Mouse (Mus musculus) forebrain, embryonic 10.5 days (tissue): ENCODE results near the gene Stap2. TPM values are rescaled to one million over a fixed set of nuclear protein-coding genes. Genes with fewer than 3 reads are reported as not detected.

Experiments
- DNase-seq: peaks from one replicate; pipeline ENCODE4 v3.0.0-alpha.2; 2017; ENCODE audit warnings: low spot score; ENCODE audit errors: extremely low spot score
- H3K27ac ChIP-seq: fragments of 300-500 bp; sonication (generic); 2 replicates; pipeline ENCODE4 v1.5.1; 2016; ENCODE audit warnings: mild to moderate bottlenecking
- H3K27me3 ChIP-seq: fragments of 300-500 bp; sonication (generic); 2 replicates; pipeline ENCODE4 v1.6.1; 2016; ENCODE audit warnings: mild to moderate bottlenecking; ENCODE audit not compliant: poor library complexity, severe bottlenecking
- H3K36me3 ChIP-seq: fragments of 300-500 bp; sonication (generic); replicated peaks from 2 replicates; pipeline ENCODE4 v1.6.1; 2016; ENCODE audit warnings: mild to moderate bottlenecking, moderate library complexity
- H3K4me1 ChIP-seq: fragments of 300-500 bp; sonication (generic); 2 replicates; pipeline ENCODE4 v1.6.1; 2016
- H3K4me3 ChIP-seq: fragments of 300-500 bp; sonication (generic); 2 replicates; pipeline ENCODE4 v1.5.1; 2016; ENCODE audit warnings: mild to moderate bottlenecking, moderate library complexity
- H3K9me3 ChIP-seq: fragments of 300-500 bp; sonication (generic); 2 replicates; pipeline ENCODE4 v1.6.1; 2016; ENCODE audit warnings: mild to moderate bottlenecking, moderate library complexity
- WGBS: fragments of 180-500 bp; shearing (Covaris S2); methylation state at CpG from one replicate; pipeline ENCODE4 v1.1.7; 2016; 5-methylcytosine and 5-hydroxymethylcytosine counted together
- polyA plus RNA-seq: library from polyadenylated mRNA; unstranded; fragments of >200 nt; fragmentation: Nextera tagmentation; extraction: Ambion mirVana; gene quantifications from 2 replicates; pipeline ENCODE4 v1.2.1, GENCODE M21; 2016

Stap2 gene
- polyA plus RNA-seq, 1 experiment from 2014 or later = 5.6 TPM

DNA sequence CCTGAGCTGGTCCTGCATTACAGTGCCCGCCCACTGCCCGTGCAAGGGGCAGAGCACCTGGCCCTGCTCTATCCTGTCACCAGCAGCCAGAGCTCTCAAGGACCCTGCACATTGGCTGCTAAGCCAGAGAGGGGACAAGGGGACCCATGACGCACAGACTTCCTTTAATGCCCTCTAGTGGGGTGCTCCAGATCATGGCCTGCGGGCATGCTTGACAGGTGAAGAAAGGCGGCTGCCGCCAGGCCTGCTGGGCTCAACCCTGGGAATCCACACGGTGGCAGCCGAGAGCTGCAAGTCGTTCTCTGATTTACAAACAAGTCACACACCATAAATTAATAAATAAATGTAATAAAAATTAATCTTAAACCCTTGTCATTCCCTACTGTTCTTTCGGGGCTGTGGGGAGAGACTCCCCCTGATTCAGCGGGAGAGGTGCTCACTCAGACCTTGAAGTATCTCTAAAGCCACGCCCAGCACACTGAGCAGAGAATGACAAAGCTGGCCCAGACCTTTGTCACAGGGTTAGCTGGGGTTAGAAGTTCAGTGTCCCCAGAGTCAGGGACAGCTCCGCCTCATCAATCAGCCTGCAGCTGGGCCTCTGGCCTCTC, 29.0 kb downstream of the Stap2 start:
- Histone ChIP-seq H3K27me3 (peaks cover 15% of the 10 kb centered on the region), H3K4me1 (peaks cover 25% of the 10 kb centered on the region), H3K9me3 (no peaks in the 10 kb centered on the region), H3K4me3 (no peak overlapping the region), H3K36me3 (peaks cover 27% of the 10 kb centered on the region), H3K27ac (peak overlapping the region; percentile 26; the same call in 1 of the 2 replicates)
- peak; percentile 69 for DNase-seq
- WGBS = 17% methylated on average over 13 of the region's 13 CpGs

DNA sequence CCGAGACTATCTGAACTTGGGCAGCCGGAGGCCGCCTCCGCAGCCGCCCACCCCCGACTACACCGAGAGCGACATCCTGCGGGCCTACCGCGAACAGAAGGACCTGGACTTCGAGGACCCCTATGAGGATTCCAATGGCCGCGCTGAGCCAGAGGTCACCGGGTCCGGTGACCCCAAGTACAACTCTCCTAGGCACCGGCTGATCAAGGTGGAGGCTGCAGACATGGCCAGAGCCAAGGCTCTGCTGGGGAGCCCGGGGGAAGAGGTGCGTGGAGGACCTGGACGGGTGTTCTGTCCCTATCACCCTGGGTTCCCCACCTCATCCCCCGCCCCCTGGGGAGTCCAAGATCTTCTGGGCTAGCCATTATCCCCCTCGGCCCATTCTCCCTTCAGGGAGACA, 33.9 kb downstream of the Stap2 start:
- DNase-seq = no peak
- WGBS = 25% methylated on average over 22 of the region's 22 CpGs
- Histone ChIP-seq H3K27me3 (peaks cover 30% of the 10 kb centered on the region), H3K27ac (peak overlapping the region; percentile 90), H3K4me3 (peak overlapping the region; percentile 65), H3K36me3 (peaks cover 48% of the 10 kb centered on the region), H3K4me1 (peaks cover 50% of the 10 kb centered on the region), H3K9me3 (no peaks in the 10 kb centered on the region)

DNA sequence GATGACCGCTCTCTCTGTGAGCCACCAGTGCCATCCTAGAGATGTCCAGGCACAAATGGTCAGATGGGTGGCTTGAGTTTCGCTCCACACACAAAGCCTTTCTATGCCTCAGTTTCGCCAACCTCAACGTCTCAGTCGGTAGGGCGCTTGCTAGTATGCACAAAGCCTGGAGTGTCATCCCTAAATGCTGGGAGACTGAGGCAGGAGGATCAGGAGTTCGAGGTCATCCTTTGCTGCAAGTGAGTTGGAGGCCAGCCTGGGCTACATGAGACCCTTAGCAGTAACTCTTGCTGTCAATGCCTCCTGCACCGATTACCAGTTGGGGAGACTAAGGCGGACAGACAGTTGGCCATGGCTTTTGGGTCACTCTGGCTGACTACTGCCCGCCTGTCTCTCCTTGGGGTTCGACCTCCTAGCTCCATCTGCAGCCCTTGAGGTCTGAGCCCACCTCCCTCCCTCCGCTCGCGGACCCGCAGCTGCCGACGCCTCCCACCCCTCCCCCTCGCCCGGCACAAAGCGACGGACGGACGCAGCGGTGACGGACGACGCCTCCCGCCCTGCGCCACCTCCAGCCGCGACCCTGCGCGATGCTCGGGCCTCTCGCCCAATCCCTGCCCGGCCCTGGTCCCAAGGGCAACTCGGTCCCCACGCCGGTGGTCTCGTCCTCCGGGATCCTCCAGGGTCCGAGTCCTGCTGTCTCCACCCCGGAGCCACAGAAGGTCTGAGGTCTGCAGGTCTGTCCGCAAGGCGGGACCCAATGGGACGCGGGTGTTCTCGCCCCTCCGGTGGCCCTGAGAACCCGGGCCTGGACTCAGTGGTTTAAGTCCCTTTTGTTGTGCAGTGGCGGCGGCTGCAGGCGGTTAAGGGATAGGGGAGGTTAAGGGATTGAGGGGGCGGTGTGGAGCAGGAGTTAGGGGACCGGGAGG, 35.2 kb downstream of the Stap2 start, which contains the start of gene Shd:
Shd (plus strand) TSS at position 502 of the 926 bp plus-strand sequence.
- peaks cover 45% of the 10 kb centered on the region for H3K4me1 ChIP-seq

DNA sequence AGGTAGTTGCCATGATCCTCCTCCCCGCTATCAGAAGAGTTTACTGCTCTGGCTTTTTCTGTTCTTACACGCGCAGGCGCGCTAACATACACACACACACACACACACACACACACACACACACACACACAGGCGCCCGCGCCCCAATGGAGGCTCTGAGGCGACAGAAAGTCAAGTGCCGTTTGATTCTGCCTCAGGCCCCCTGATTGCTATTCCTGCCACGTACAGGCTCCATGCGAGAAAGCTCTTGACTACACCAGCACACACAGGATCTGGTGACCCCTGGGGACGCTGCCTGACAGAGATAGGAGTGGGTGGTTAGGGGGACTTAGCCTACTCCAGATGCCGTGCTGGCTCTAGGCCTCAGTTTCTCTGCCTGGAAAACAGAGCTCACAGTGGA, 35.8 kb downstream of the Stap2 start:
- DNase-seq = peak; percentile 54
- H3K9me3 ChIP-seq = no peaks in the 10 kb centered on the region
- peak overlapping the region; percentile 65 for H3K4me3 ChIP-seq
- WGBS = 58% methylated on average over 14 of the region's 14 CpGs
- H3K4me1 ChIP-seq = peaks cover 45% of the 10 kb centered on the region
- H3K27me3 ChIP-seq = peaks cover 30% of the 10 kb centered on the region
- peaks cover 61% of the 10 kb centered on the region for H3K36me3 ChIP-seq
- peak overlapping the region; percentile 90 for H3K27ac ChIP-seq

More for the DNA sequence above, 35.2 kb downstream of the Stap2 start, which contains the start of gene Shd:
- Histone ChIP-seq H3K9me3 (no peaks in the 10 kb centered on the region), H3K27ac (peak within 1 kb of the TSS; percentile 90), H3K4me3 (peak within 1 kb of the TSS; percentile 65), H3K36me3 (peaks cover 60% of the 10 kb centered on the region), H3K27me3 (peaks cover 30% of the 10 kb centered on the region)
- 8% methylated on average over 55 of the region's 55 CpGs for WGBS
- DNase-seq = peak; percentile 85

DNA sequence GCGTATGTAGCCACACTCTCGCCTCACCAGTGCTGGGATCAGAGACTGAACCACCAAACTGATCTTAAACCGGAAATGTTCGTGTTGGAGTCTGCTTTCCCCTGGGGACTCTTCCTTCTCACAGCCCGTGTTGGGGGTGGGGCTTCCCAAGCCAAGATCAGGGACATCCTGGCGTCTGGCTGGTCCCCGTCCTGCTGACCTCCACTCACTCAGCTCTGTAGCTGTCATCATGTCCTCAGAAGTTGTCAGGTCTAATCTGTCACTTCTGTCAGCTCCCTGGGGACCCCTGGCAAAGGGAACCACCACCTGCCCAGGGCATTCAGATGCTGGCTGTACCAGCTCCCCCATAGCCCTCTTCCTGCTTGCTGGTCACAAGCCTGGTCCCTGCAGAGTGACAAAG, 37.2 kb downstream of the Stap2 start:
- no peak for DNase-seq
- Histone ChIP-seq H3K27ac (peak overlapping the region; percentile 90; the same call in 1 of the 2 replicates), H3K4me3 (no peak overlapping the region), H3K27me3 (peaks cover 30% of the 10 kb centered on the region), H3K4me1 (peaks cover 45% of the 10 kb centered on the region), H3K36me3 (peaks cover 61% of the 10 kb centered on the region), H3K9me3 (no peaks in the 10 kb centered on the region)
- 75% methylated on average over 7 of the region's 7 CpGs for WGBS

DNA sequence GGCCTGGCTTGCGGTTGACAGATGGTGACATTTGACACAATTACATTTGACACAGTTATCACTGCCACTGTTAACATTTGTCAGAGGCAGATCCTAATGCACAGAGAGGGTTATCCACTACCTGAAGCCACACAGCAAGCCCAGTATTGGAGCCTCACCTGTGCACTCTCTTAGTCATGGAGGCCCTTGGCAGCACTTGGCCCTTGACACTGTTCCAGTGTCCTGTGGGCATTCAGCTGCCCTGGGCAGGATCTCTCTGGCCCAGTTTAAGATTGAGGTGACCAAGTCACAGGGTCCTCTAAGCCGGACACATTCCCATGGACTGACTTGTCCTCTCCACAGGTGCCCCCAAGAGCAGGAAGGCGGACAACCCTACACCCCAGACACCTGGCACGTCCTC, 38.2 kb downstream of the Stap2 start:
- DNase-seq = no peak
- Histone ChIP-seq H3K27ac (no peak overlapping the region), H3K4me1 (peaks cover 39% of the 10 kb centered on the region), H3K27me3 (peaks cover 21% of the 10 kb centered on the region), H3K36me3 (peaks cover 62% of the 10 kb centered on the region), H3K9me3 (no peaks in the 10 kb centered on the region), H3K4me3 (no peak overlapping the region)
- WGBS = 93% methylated on average over 4 of the region's 4 CpGs

DNA sequence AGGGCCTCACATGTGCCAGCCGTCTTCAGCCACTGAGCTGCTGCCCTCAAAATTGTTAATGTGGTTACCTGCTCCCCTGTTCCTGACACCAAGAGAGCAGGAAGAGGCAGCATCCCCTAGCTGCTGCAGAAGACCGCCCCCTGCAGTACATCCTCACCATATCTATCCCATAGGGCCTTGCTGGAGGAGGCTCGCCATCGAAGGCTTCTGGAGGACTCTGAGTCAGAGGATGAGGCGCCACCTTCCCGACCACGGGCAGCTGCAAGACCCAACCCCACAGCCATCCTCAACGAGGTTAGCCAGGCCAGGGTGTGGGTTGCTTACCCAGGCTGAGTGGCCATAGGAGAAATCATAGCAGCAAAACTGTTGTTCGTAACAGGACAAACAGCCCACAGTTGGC, 40.4 kb downstream of the Stap2 start:
- 85% methylated on average over 9 of the region's 9 CpGs for WGBS
- H3K9me3 ChIP-seq = no peaks in the 10 kb centered on the region
- no peak for DNase-seq

DNA sequence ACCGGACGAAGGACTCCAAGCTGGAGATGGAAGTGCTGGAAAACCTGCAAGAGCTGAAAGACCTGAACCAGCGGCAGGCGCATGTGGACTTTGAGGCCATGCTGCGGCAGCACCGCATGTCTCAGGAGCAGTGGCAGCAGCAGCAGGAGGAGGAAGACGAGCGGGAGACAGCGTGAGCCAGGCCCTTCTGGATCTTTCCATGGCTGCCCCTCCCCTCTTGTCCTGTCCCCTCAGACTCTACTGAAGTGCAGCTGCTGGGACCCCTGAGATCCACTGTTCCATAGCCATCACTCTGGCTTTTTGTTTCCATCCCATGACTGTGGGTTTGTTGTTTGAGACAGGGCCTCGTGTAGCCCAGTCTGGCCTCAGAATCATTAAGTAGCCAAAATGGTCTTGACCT, 40.9 kb downstream of the Stap2 start:
- DNase-seq = no peak
- H3K36me3 ChIP-seq = peaks cover 77% of the 10 kb centered on the region

More for the DNA sequence above, 40.4 kb downstream of the Stap2 start:
- H3K27me3 ChIP-seq = peaks cover 7% of the 10 kb centered on the region; the same call in 1 of the 2 replicates
- H3K4me3 ChIP-seq = no peak overlapping the region
- no peak overlapping the region for H3K27ac ChIP-seq
- peaks cover 24% of the 10 kb centered on the region for H3K4me1 ChIP-seq
- peaks cover 77% of the 10 kb centered on the region for H3K36me3 ChIP-seq

DNA sequence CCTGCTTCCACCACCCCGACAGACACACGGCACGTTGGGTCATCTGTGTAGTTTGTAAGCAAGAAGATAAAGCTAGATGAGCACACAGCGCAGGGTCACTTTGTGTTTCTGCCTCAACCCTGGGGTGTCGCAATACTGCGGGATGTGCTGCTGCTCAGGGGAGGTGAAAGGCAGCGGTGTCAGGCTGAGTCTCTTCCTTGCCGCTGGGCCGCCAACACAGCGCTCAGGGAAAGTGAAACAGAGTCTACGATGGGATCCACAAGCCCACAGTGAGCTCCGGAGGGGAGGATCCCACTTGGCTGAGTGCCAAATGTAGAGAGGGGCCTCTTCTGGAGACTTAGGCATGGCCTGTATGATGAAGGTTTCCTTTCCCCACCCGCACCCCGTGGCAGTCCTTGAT, 42.2 kb downstream of the Stap2 start:
- Histone ChIP-seq H3K4me1 (peaks cover 18% of the 10 kb centered on the region), H3K27ac (no peak overlapping the region), H3K27me3 (no peaks in the 10 kb centered on the region), H3K36me3 (peaks cover 74% of the 10 kb centered on the region), H3K9me3 (no peaks in the 10 kb centered on the region), H3K4me3 (no peak overlapping the region)
- no peak for DNase-seq
- 93% methylated on average over 14 of the region's 14 CpGs for WGBS

More for the DNA sequence above, 40.9 kb downstream of the Stap2 start:
- no peaks in the 10 kb centered on the region for H3K9me3 ChIP-seq
- H3K27ac ChIP-seq = no peak overlapping the region
- H3K27me3 ChIP-seq = peaks cover 2% of the 10 kb centered on the region; the same call in 1 of the 2 replicates
- WGBS = 93% methylated on average over 10 of the region's 10 CpGs
- peaks cover 24% of the 10 kb centered on the region for H3K4me1 ChIP-seq
- H3K4me3 ChIP-seq = no peak overlapping the region

DNA sequence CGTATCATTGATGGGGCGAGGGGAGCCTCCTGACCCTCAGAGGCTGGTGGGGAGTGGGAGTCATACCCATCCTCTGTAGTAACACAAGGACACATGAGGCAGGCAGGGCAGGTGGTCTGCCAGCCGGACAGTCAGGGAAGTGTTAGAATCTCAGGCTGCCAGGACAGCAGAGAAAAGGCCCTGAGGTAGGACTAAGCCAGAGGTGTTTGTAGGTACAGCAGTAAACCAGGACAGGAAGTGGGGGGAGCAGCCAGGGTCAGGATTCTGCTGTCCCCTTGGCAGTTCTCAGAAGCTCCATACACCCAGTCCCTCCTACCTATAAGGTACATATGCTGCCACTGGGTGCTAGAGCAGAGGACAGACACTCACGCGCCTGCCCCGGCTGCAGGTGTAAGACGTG, 43.8 kb downstream of the Stap2 start:
- H3K4me3 ChIP-seq = no peak overlapping the region
- H3K9me3 ChIP-seq = no peaks in the 10 kb centered on the region
- no peak overlapping the region for H3K27ac ChIP-seq
- DNase-seq = peak; percentile 11
- peaks cover 32% of the 10 kb centered on the region for H3K4me1 ChIP-seq
- H3K36me3 ChIP-seq = peaks cover 58% of the 10 kb centered on the region
- WGBS = 96% methylated on average over 7 of the region's 7 CpGs
- no peaks in the 10 kb centered on the region for H3K27me3 ChIP-seq

DNA sequence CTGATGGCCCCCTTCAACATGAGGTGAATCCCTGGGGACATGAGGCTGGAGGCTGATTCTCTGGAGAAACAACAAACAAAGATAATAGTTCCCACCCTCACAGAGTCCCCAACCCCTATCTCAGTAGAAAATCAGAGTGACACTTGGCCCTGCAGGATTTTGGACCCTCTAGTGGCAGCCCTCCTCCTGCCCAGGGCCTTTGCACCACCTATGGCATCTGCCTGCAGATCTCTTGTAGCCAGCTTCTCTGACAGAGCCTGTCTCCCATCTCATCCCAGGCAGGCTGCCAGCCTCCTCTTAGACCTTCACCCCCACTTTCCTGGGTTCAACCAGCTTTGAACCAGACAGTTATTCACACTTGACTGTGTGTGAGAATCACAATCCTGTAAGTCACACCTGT, 44.6 kb downstream of the Stap2 start:
- DNase-seq = peak; percentile 5
- Histone ChIP-seq H3K27ac (no peak overlapping the region), H3K4me3 (no peak overlapping the region), H3K9me3 (no peaks in the 10 kb centered on the region), H3K4me1 (peaks cover 40% of the 10 kb centered on the region), H3K36me3 (peaks cover 50% of the 10 kb centered on the region), H3K27me3 (no peaks in the 10 kb centered on the region)

DNA sequence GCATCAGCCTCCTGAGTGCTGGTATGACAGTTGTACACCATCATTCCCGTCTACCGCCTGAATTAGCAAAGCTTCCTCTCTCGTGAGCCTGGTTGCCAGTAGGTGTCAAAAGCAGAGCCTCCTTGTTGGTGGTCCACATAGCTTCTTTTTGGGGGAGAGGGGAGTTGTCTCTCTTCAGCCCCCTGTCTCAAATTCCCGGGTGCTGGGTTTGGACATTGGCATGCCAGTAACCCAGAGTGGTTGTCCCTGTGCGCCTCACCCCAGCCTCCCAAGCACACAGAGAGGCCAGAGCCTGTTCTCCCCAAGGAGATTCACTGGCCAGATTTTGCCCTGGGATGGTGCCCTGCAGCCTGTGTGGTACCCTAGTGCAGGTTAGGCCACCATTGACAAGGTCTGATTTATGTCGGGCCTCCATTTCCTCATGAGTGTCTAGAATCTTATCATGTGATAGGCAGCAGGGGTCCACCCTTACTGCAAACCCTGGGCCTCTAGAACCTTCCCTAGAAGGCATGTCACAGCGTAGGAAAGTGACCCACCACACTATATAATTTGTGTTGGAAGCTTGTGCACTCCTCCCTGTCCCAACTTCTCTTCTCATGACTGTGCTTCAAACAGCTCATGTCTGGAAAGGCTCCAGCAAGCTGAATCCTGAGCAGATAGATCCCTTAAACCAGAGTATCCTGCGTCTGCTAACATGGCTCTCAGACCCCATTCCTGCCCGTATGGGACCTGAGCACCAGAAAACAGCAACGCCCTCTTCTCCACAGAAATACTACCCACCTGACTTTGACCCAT, 45.2 kb downstream of the Stap2 start:
- peaks cover 42% of the 10 kb centered on the region for H3K4me1 ChIP-seq
- peak overlapping the region; percentile 91; the same call in 1 of the 2 replicates for H3K27ac ChIP-seq
- peaks cover 44% of the 10 kb centered on the region for H3K36me3 ChIP-seq
- peak; percentile 14 for DNase-seq
- WGBS = 79% methylated on average over 10 of the region's 10 CpGs
- peak overlapping the region; percentile 63 for H3K4me3 ChIP-seq
- no peaks in the 10 kb centered on the region for H3K9me3 ChIP-seq
- H3K27me3 ChIP-seq = peaks cover 4% of the 10 kb centered on the region
